Mouse (Mus musculus) G1E (cell line): ENCODE measurements around the gene Paxip1.

Experiments
- CTCF ChIP-seq: IDR thresholded peaks from 2 replicates; pipeline ENCODE4 v1.5.1; 2012; ENCODE audit warnings: low read depth, low read length, inconsistent platforms, mixed read lengths
- GATA1 ChIP-seq: IDR thresholded peaks from 2 replicates; pipeline ENCODE4 v1.6.1; 2012; ENCODE audit warnings: borderline replicate concordance, low read length, inconsistent platforms, mixed read lengths
- POLR2AphosphoS5 ChIP-seq: IDR thresholded peaks from 2 replicates; pipeline ENCODE4 v1.6.1; 2012; ENCODE audit warnings: low read depth, low read length, inconsistent platforms; ENCODE audit not compliant: insufficient replicate concordance

- TF ChIP-seq GATA1: no peak
- TF ChIP-seq CTCF: no peak
- no peak for TF ChIP-seq POLR2AphosphoS5
Measured at GRCm38 (mm10) chr5:27827971-27828370, 36.5 kb upstream of the Paxip1 start.
